Mouse (Mus musculus): ENCODE results near the gene Ppp1r9a.

GRCm38 (mm10) chr6:4943821-4944220, 41.1 kb downstream of the Ppp1r9a start:
- TF ChIP-seq CTCF (IDR thresholded peaks at IDR 0.05; ENCODE audit: extremely low read depth, insufficient read length, insufficient replicate concordance, low read depth, low read length) (no peak), POLR2A (IDR thresholded peaks at IDR 0.05; ENCODE audit: low read depth, low read length) (no peak)
